Mouse (Mus musculus) kidney, adult 11 months (tissue): ENCODE data around the gene Rai1.

ENCODE experiments used
- DNase-seq: peaks from one replicate; pipeline ENCODE4 v3.0.0; 2022

The Rai1 gene

GRCm38 (mm10) chr11:60164450-60164849, 59.6 kb downstream of the Rai1 start:
- no peak for DNase-seq

GRCm38 (mm10) chr11:60165076-60165475, 60.3 kb downstream of the Rai1 start:
- DNase-seq: no peak

GRCm38 (mm10) chr11:60168780-60169179, 64.0 kb downstream of the Rai1 start:
- no peak for DNase-seq

GRCm38 (mm10) chr11:60172074-60172473, 67.3 kb downstream of the Rai1 start:
- no peak for DNase-seq

- DNase-seq: no peak
Observed at GRCm38 (mm10) chr11:60173606-60174184, 68.9 kb downstream of the Rai1 start.

GRCm38 (mm10) chr11:60175371-60176181, 70.8 kb downstream of the Rai1 start:
- DNase-seq: peak; percentile 56

- peak; percentile 82 for DNase-seq
Observed at GRCm38 (mm10) chr11:60176182-60176974, 71.6 kb downstream of the Rai1 start.

DNA sequence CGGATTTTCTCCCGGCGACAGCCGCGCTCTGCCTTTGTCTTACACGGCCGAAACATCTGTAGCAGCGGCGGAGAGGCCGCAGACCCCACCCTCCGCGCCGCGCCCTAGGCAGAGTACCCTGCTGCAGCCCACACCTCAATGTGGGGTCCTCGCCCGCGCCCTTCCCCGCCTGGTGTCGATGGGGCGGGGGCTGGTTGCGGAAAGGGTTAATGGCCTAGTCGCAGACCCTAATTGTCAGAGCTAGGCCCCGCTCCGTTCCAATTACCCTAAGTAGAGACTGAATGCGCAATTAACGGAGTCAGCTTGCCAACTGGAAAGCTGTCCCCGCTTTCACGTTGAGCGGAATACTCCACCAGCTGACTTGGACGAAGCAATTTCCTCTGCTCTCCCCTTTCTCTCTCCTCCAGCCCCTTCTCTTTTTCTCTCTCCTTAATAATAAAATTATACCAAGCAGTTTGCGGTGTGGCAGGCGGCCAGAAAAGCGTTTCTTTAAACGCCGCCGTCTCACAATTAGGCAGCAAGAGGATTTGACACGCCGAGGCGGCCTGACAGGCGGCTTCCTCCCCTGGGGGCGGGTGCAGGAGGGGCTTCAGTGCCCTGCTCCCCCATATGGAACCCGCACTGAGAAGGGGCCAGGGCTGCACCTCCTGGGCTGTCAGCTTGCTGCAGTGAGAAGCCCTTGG, 72.3 kb downstream of the Rai1 start:
- peak; percentile 40 for DNase-seq

GRCm38 (mm10) chr11:60178005-60178404, 73.2 kb downstream of the Rai1 start:
- no peak for DNase-seq

- DNase-seq: peak; percentile 77
Observed at GRCm38 (mm10) chr11:60178506-60178905, 73.7 kb downstream of the Rai1 start.

DNA sequence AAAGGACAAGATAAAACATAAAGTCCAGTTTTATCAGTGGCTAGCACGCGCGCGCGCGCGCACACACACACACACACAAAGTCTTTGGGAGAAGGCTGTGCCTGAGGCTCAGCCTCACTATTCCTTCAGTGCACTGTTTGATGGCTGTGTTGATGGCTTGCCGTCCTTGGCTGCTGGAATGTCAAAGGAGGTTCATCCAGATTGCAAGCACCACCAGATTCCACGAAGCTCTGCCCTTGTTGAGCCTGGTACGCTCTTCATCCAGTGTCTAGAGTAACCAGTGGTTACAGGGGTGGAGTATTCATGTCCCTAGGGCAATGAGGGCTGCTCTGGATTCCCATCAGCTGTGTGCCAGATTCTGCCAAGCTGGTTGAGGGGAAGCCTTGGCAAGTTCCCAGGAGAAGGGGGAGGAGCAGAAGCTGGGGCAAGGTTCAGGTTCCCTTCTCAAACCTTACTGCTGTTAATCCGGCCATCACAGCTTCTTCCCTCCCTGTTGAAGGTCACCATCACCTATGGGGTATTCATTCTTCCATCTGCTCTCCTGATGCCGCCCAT, 77.4 kb downstream of the Rai1 start:
- peak; percentile 93 for DNase-seq

- no peak for DNase-seq
Observed at GRCm38 (mm10) chr11:60182741-60183140, 77.9 kb downstream of the Rai1 start.

DNA sequence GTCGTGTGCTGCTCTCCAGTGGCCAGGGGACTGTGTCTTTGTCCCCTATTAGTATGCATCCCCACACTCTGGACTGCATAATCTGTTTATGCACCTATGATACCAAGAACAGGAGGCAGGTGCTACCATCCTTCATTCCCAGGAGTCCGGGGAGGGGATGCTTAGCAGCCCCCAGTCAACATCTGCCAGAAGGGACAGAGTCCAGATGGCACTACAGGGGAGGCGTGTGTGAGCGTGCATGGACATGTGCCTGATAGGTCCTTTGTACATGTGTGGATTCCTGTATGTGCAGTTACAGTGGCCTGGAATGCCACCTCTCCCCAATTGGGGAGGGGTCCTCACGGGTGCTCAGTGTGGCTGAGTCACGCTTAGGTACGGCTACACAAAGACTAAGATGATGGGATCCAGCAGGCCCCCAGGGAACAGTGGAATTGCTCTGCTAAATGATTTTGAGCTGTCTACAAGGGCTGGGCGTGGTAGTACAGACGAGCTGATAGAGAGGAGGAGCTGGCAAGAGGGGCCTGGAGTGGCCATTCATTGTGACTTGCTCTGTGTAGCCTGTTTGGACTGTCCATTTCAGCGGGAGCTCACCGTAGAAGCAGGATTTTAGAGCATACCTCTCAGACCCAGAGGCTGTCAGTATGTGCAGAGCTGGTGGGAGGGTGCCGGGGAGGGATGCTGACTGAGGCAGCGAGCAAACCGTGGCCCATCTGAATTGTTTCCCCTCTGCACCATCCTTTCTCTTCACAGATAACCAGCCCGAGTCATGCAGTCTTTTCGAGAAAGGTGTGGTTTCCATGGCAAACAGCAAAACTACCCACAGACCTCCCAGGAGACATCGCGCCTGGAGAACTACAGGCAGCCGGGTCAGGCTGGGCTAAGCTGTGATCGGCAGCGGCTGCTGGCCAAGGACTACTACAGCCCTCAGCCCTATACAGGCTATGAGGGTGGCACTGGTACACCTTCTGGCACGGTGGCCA, 79.8 kb downstream of the Rai1 start:
- no peak for DNase-seq

DNA sequence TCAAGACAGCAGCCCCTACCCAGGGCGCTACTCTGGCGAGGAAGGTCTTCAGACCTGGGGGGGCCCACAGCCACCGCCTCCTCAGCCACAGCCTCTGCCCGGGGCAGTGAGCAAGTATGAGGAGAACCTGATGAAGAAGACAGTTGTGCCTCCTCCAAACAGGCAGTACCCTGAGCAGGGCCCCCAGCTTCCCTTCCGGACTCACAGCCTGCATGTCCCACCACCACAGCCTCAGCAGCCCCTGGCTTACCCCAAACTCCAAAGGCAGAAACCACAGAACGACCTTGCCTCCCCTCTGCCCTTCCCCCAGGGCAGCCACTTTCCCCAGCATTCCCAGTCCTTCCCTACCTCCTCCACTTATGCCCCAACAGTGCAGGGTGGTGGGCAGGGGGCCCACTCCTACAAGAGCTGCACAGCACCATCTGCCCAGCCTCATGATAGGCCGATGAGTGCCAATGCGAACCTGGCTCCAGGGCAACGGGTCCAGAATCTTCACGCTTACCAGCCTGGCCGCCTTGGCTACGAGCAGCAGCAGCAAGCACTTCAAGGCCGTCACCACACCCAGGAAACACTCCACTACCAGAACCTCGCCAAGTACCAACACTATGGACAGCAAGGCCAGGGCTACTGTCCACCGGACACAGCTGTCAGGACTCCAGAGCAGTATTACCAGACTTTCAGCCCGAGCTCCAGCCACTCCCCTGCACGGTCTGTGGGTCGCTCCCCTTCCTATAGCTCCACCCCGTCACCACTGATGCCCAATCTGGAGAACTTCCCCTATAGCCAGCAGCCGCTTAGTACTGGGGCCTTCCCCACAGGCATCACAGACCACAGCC, 80.8 kb downstream of the Rai1 start:
- DNase-seq: no peak

- DNase-seq: no peak
Observed at GRCm38 (mm10) chr11:60187070-60187469, 82.3 kb downstream of the Rai1 start.

- no peak for DNase-seq
Observed at GRCm38 (mm10) chr11:60188275-60188853, 83.6 kb downstream of the Rai1 start.

- no peak for DNase-seq
Observed at GRCm38 (mm10) chr11:60189501-60190040, 84.8 kb downstream of the Rai1 start.

- DNase-seq: no peak
Observed at GRCm38 (mm10) chr11:60190055-60190641, 85.3 kb downstream of the Rai1 start.

DNA sequence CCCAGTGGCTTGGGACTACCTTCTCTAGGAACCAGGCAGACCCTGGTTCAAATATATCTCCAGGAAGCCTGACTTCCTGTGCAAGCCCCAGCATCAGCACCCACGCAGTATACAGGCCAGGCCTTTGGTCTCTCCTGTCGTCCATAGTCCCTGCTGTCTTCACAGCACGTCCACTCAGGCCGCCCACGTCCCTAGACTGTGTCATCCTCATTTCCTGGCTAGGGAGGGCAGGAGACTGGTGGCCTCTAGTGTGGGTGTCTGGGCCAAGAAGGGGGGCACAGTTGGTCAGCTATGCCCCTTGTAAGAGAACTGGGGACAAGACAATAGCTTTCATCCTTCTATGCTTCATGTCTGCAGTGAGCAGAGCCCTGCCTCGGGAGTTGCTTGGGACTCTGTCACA, 87.7 kb downstream of the Rai1 start:
- no peak for DNase-seq

GRCm38 (mm10) chr11:60193556-60193955, 88.7 kb downstream of the Rai1 start:
- no peak for DNase-seq
